Mouse (Mus musculus) spleen, adult 2 months (tissue): Measurements from ENCODE around the gene Gnb3. TPM values are rescaled to one million over a fixed set of nuclear protein-coding genes. Genes with fewer than 3 reads are reported as not detected.
A peak's percentile ranks its signal among the peaks of the same experiment; 100 is the strongest.

Experiments
- DNase-seq, 2 experiments: peaks; one replicate each; pipeline versions ENCODE4 v3.0.0 to v3.0.0-alpha.2; 2012 to 2021; ENCODE audit warnings: low spot score in 2 of 2, low read depth in 1 of 2
- H3K27ac ChIP-seq: fragments of 200-500 bp; 2 replicates; pipeline ENCODE4 v1.5.1; 2012; ENCODE audit warnings: low read length, inconsistent platforms; ENCODE audit not compliant: insufficient read depth
- H3K27me3 ChIP-seq: fragments of 200-500 bp; 2 replicates; pipeline ENCODE4 v1.6.1; 2012; ENCODE audit warnings: mild to moderate bottlenecking, moderate library complexity, low read length, inconsistent platforms; ENCODE audit not compliant: control insufficient read depth, insufficient read depth
- H3K36me3 ChIP-seq: fragments of 200-500 bp; 2 replicates; pipeline ENCODE4 v1.6.1; 2012; ENCODE audit warnings: mild to moderate bottlenecking, low read length, inconsistent platforms; ENCODE audit not compliant: control insufficient read depth, insufficient read depth
- H3K4me1 ChIP-seq: fragments of 200-500 bp; 2 replicates; pipeline ENCODE4 v1.6.1; 2011; ENCODE audit warnings: inconsistent platforms; ENCODE audit not compliant: control insufficient read depth, insufficient read depth, insufficient read length
- H3K4me3 ChIP-seq: fragments of 200-500 bp; 2 replicates; pipeline ENCODE4 v1.5.1; 2011; ENCODE audit warnings: mild to moderate bottlenecking, inconsistent platforms; ENCODE audit not compliant: insufficient read depth, insufficient read length; ENCODE audit errors: extremely low read depth
- CTCF ChIP-seq: fragments of 200-500 bp; IDR thresholded peaks from 2 replicates; pipeline ENCODE4 v1.5.1; 2011; ENCODE audit warnings: mild to moderate bottlenecking, inconsistent platforms; ENCODE audit not compliant: insufficient read depth, insufficient read length, insufficient replicate concordance; ENCODE audit errors: extremely low read depth
- POLR2A ChIP-seq: fragments of 200-500 bp; IDR thresholded peaks from 2 replicates; pipeline ENCODE4 v1.6.1; 2011; ENCODE audit warnings: low read depth, low read length, inconsistent platforms
- WGBS: fragments of 180-500 bp; shearing (Covaris S2); methylation state at CpG from one replicate; pipeline ENCODE4 v1.1.7; 2018; 5-methylcytosine and 5-hydroxymethylcytosine counted together
- polyA plus RNA-seq: library from polyadenylated mRNA; depleted of rRNA; stranded (reverse); fragments of >200 nt; gene quantifications from 2 replicates; pipeline ENCODE4 v1.2.3, GENCODE M21; 2012

Gene Gnb3
- polyA plus RNA-seq, 1 experiment = 0.37 TPM

DNA sequence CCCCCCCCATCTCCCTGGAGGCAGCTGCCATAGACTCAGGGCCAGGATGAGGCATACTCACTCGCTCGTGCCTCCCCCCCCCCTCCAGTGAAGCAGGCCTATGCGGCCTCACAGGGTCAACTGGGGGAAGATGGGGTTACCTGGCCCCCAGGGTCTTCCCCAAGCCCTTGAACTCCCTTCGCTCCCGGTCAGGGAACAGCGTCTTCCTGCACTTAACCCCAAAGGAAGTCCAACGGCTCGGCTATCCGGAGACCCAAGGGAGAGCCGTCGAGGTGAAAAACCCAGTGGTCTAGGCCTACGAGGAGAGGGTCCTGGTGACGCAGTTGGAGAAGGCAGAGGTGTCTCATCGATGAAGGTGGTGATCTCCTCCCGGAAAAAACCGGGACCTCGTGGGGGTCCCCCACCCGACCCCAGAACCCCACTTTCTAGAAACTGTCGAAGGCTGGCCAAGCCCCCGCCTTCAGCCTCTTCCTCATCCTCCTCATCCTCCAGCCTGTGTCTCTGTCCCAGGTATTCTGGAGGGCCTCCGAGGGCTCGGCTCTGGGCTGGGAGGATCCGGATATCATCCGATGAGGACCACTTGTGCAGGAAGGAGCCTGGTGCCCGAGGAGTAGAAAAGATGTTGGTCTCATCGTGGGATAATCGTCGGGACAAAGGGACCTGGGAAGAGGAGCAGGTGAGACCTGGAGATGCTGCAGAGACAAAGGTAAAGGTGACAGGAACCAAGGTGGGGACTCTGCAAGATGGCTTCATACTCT, 18.7 kb upstream of the Gnb3 start:
- WGBS = 84% methylated on average over 25 of the region's 28 CpGs
- no peak for TF ChIP-seq POLR2A
- no peak for TF ChIP-seq CTCF
- H3K4me1 ChIP-seq = peaks cover 8% of the 10 kb centered on the region
- H3K4me3 ChIP-seq = no peak overlapping the region
- DNase-seq = no peak
- no peak overlapping the region for H3K27ac ChIP-seq
- H3K36me3 ChIP-seq = no peaks in the 10 kb centered on the region
- H3K27me3 ChIP-seq = peaks cover 19% of the 10 kb centered on the region

DNA sequence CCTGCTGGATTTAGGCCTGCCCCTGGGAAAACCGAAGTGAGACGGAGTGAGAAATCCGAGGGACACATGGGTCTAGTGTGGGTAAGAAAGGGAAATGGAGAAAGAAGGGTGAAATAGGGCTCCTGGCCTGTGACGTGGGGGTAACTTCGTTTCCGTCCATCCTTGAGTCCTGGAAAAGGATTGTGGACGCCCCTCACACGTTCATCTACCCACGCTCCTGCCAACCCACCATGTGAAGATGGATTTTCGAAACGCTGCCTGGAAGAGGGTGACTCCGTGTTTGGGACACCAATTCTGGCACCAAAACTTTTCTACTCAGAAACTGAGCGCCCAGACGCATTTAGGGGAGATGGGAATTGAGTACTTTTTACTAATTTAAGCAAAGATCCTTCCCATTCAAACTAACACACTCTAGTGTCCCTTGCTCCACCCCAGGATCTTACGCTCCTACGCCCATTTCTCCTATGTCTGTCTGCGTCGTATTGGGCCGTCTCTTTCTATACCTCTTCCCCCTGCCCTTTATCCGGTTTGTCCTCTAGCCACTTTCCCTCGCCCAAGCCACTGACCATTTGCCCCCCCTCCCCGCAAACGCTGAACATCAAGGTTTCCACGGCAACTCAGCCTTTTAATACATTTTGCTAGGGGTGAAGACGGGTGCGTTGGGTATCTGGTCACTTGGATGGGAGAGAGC, 17.9 kb upstream of the Gnb3 start:
- H3K27me3 ChIP-seq = peaks cover 13% of the 10 kb centered on the region

DNA sequence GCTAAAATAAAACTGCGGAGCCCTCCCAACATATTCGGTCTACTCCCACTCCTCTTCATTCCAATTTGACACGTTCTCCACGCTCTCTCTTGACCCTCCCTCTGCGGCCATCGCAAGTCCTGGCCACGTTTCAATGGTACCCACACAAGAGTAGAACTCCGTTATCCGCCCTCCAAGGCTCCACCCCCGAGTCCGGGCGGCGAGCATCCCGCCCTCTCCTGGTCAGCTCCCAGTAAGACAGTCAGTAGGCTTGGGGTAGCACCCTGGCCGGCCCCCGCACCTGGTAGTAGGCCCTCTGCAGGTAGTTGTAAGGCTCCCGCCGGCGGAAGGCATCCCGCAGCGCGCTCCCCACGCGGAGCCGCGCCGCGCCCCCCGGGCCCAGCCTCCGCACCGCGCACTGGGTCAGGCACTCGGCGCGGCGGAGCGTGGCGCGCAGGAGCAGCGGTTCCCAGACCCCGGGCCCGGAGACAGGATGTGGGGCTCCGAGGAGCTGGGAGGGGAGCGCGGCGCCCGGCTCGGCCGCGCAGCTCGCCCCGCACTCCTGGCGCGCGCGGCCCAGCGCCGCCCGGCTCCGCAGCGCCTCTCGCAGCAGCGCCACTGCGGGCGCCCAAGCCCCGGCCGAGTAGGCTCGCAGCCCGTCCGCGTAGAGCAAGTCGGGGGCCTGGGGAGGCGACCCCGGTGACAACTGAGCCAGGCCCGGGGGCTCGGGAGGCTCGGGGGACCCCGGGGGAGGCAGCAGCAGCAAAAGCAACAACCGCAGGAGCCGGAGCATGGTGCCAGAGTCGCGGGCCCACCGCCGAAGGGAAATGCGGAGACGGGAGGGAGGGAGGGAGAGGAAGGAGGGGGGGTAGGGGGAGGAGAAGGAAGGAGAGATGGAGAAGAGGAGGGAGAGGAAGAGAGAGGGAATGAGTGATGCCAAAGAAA, 17.1 kb upstream of the Gnb3 start, which contains the start of gene P3h3:
P3h3 (minus strand) TSS at position 837 of the 924 bp plus-strand sequence.
- 2% methylated on average over 73 of the region's 86 CpGs for WGBS
- Histone ChIP-seq H3K36me3 (no peaks in the 10 kb centered on the region), H3K27me3 (peaks cover 12% of the 10 kb centered on the region), H3K4me1 (peaks cover 4% of the 10 kb centered on the region), H3K4me3 (peak within 1 kb of the TSS; percentile 55; the same call in 1 of the 2 replicates), H3K27ac (no peak within 1 kb of the TSS)
- no peak for TF ChIP-seq POLR2A
- peak; percentile 55; the same call in 1 of the 2 replicates for TF ChIP-seq CTCF
- peak; percentile 19 to 64 for DNase-seq

More for the DNA sequence above, 17.9 kb upstream of the Gnb3 start:
- no peak overlapping the region for H3K27ac ChIP-seq
- TF ChIP-seq POLR2A (no peak), CTCF (no peak)
- H3K4me3 ChIP-seq = 0 out of 2 replicates have a peak overlapping the region, but pooled peaks have one; percentile 6
- H3K4me1 ChIP-seq = peaks cover 5% of the 10 kb centered on the region
- 45% methylated on average over 26 of the region's 26 CpGs for WGBS
- no peak for DNase-seq
- H3K36me3 ChIP-seq = no peaks in the 10 kb centered on the region

DNA sequence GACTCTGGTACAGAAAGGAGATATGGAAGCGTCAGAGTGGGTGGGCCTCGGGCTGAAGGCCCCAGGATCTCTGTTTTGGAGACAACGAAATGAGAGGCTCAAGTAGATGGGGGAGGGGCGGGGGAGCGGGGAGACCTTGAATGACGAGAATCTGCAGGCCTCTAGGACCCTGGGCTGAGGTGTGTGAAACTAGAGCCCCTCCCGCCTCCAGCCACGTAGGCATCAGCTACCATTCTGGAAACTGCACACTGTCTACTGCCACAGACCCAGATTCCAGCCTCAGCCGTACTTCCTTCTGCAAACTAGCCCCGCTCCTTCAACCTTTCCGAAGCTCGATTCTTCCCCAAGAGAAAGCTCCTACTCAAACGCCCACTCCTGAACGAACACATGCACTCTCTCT, 16.2 kb upstream of the Gnb3 start:
- 33% methylated on average over 14 of the region's 14 CpGs for WGBS
- Histone ChIP-seq H3K4me1 (peaks cover 4% of the 10 kb centered on the region), H3K27ac (no peak overlapping the region), H3K27me3 (peaks cover 12% of the 10 kb centered on the region), H3K4me3 (no peak overlapping the region), H3K36me3 (no peaks in the 10 kb centered on the region)
- DNase-seq = no peak
- TF ChIP-seq CTCF (no peak), POLR2A (no peak)

DNA sequence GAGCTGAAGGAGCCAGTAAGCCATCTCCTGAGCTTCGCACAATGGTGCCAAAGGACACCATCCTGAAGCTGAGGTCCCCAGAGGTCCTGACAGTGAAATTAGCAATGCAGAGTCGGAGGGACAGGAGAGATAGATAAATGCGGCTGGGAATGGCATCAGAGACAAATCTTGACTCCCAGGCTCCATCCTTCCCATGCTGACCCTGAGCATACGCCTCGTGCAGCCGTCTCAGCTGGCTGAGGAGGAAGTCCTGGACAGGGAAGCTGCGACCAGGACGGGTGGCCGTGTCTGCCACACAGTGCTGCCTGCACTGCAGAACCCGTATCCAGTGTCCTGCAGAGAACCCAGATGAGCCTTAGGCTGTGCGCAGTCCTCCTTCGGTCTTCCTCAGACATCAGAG, 14.6 kb upstream of the Gnb3 start:
- H3K27ac ChIP-seq = no peak overlapping the region
- TF ChIP-seq POLR2A = no peak
- no peak for TF ChIP-seq CTCF
- H3K4me1 ChIP-seq = peaks cover 4% of the 10 kb centered on the region
- DNase-seq = no peak
- peaks cover 12% of the 10 kb centered on the region for H3K27me3 ChIP-seq
- no peak overlapping the region for H3K4me3 ChIP-seq
- no peaks in the 10 kb centered on the region for H3K36me3 ChIP-seq
- 74% methylated on average over 12 of the region's 12 CpGs for WGBS

DNA sequence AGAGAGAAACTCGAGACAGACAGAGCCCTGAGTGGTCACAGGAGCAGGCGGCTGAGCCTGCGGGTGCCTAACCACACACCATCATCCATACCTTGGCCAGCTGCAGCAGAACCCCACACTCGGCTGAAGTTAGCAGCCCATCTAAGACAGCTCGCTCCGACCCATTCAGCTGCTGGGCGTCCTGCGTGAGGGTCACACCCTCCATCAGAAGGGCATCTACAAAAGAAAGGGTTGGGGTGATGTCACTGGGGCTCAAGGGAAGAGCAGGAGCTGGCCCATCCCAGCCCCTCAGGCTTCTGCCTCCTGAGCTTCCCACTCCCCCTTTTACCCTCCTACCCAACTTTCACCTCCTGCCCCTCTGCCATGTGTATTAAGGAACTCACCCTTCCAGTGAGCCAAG, 10.5 kb upstream of the Gnb3 start:
- Histone ChIP-seq H3K27me3 (no peaks in the 10 kb centered on the region), H3K36me3 (no peaks in the 10 kb centered on the region), H3K27ac (no peak overlapping the region), H3K4me1 (no peaks in the 10 kb centered on the region), H3K4me3 (no peak overlapping the region)
- WGBS = 69% methylated on average over 8 of the region's 8 CpGs
- TF ChIP-seq CTCF (no peak), POLR2A (no peak)
- no peak for DNase-seq
